Mouse (Mus musculus): ENCODE measurements around the gene Ccni.

Ccni gene

DNA sequence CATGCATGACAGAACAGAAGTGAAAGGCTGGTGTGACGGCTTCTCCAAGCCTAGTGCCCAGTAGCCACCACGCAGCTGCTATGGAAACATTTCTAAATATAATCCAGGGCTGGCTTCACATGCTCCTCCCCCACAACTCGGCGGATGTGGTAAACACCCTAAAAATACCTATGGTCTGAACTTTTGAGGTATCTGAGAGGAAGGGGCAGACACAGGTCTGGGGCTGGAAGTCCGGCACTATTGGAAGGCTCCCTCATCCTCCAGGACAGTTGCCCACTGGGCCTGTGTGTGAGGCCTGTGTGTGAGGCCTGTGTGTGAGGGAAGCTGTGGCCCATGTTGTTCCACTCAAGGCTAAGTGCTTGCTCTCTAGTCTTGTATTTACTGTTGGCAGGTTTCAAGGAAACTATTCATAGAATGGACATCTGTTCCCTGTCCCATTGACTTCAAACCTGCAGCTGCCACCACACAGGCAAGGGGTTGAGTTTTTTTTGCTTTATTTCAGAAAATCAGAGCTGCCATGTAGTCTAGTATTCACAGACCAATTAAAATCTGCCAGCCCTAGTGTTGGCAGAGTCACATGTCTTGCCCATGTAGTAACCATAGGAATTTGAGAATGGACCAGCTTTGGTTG is 69.2 kb downstream of the Ccni start:
- DNase-seq (ENCODE audit: low spot score in 2 of 2) = peak; percentile 30 to 44

DNA sequence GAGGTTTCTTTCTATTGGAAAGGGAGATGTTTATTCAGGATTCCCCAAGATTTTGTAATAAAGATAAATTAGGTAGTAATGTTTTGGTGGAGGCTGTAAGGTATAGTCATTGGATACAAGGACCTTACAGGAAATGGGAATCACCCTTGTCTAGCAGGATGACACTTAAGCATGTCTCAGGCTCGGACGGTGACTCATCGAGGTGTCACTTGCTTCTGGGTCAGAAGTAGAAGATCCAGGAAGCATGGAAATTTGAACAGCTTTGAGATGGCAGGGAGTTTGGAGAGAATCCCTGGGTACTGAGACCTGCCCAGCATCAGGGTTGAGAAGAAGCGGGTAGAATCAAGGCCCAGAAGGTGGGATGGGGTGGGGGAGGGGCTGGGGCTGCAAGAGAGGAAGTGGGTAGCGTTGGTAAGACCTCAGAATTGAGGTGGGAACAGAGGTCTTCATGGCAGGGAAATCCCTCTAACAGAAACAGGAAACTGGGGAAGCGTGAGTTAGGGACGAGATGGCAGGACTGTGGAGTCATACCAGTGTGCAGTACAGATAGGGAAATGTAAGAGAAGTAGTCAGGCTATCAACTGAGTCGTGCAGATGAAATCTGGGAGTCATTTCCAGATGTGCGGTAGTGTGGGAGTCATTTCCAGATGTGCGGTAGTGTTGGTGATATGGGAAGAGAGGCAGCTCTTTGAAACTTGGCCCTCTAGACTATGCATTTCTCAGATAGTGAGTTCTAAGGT is 70.8 kb downstream of the Ccni start:
- DNase-seq (ENCODE audit: low spot score in 2 of 2) = no peak

DNA sequence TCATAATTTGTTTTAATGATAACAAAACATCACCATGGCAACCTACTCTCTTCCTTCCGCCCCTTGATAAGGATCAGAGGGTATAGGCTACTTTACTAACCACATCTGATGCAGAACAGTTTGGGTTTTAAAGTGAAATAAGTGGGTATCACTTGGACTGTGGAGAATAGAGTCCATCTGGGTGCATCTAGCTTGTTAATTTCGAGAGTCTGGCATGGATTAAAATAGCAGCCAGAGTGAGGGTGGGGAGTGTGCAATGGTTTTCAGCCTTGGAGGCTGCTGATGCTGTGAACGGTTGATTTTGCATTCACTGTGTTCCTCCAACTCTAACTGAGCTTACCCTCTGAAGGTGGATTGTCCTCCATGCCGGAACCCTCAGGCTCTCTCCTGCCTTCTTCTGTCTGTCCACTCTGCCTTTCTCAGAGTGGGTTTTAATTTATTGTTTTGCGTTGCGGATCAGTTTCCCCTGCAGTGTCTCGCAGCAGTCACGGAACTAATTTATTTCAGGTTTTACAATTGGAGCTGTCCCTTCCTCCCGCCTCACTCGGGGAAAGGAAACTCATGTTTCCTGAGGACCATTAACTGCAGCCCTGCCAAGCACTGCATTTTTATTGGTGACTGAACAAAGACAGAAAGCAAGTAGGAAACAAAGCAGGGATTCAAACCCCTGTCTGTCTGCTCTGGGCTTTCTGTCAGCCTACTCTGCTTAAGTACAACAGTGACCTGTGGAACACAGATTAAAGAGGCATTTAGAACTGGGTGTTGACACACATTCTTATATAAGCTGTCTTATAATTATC is 72.7 kb downstream of the Ccni start:
- DNase-seq (ENCODE audit: low spot score in 2 of 2) = no peak

All from thymus, postnatal 10 days (tissue).